Mouse (Mus musculus) liver, adult 2 months (tissue): ENCODE measurements around the gene 9030612E09Rik.

ENCODE experiments used
- CTCF ChIP-seq: fragments of 200-500 bp; IDR thresholded peaks from 2 replicates; pipeline ENCODE4 v1.5.1; 2011; ENCODE audit warnings: low read depth, low read length, control low read depth
- POLR2A ChIP-seq: fragments of 200-500 bp; IDR thresholded peaks from 2 replicates; pipeline ENCODE4 v1.6.1; 2011; ENCODE audit warnings: low read length, control low read depth; ENCODE audit not compliant: insufficient read depth; ENCODE audit errors: extremely low read depth

GRCm38 (mm10) chr10:43162318-43162717 lies 12.2 kb upstream of the 9030612E09Rik start:
- TF ChIP-seq CTCF, result no peak
- TF ChIP-seq POLR2A, result no peak
